Mouse (Mus musculus): ENCODE measurements around the gene Ercc6l2.

Ercc6l2 gene

DNA sequence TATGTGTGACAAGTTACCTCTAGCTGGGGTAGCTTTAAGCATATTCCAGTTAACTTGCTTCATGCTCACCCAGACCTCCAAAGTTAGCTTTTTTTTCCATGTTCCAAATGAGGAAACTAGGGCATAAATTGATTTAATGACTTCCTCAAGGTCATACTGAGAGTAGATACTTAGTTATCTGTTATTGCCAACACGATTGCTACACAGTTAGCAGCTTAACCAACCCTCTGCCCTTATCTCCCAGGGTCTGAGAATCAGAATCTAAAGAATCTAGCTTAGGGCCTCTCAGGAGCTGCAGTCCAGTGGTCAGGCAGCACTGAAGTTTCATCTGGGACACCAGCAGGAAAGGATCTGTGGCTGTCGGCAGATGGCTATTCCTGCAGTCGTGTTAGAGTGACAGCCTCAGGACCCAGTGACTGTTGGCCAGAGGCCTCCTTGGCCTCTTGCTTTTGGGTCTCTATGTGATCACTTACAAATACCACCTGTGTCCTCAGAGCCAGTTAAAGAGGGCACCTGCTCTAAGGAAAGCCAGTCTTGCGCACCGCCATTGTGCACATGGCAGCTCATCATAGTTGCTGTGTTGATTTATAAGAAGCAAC lies 115.0 kb downstream of the Ercc6l2 start:
- DNase-seq (ENCODE audit: low spot score), result no peak

DNA sequence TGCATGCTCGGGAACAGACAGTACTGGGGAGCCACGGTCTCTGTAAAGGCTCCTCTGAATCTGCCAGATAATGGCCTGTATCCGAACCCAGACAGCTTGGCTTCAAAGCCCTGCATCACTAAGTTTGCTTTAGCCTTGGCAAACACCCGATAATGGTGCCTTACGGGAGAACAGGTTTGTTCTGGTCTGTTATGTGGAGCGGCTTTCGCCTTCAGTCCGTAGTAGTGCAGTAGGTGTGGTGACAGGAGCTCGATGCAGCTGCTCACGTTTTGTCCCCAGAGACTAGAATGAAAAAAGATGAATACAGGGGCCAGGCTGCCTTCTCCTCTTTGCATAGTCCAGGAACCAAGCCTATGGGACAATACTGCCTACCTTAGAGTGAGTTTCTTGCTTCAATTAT lies 115.5 kb downstream of the Ercc6l2 start:
- no peak for DNase-seq (ENCODE audit: low spot score)

DNA sequence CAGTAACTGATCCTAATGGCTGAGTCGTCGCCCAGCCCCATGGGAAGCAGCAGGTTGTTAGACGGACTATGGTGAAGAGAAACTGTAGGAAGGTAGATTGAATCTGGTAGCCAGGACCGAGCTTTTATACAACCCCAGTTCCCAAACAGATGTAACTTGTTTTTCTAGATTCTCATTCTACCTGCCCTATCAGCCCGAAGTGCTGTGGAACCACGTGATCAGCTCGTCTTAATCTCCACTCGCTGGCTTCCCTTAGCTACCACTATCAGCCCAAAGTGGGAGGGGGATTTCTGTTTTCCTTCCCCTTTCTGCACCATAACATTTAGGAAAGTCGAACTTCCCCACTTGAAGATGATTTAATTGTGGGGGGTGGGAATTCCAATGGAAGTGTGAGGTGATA lies 121.3 kb downstream of the Ercc6l2 start:
- no peak for DNase-seq (ENCODE audit: low spot score)

DNA sequence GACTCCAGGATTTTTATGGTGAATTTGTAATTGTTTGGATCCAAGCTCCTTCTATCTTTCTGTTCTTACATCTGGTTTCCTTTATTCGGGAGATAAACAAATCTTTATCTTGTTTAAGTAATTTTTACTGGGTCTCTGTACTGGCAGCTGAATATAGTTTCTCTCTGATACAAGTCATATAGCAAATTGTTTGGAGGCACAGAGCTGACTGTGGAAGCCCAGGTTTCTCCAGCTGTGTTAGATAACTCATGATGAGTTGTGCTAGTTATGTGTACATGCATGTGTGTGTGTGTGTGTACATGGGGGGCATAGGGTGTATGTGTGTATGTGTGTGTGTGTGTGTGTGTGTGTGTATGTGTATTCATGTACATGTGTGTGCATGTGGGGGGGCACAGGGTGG lies 125.2 kb downstream of the Ercc6l2 start:
- no peak for DNase-seq (ENCODE audit: low spot score)

DNA sequence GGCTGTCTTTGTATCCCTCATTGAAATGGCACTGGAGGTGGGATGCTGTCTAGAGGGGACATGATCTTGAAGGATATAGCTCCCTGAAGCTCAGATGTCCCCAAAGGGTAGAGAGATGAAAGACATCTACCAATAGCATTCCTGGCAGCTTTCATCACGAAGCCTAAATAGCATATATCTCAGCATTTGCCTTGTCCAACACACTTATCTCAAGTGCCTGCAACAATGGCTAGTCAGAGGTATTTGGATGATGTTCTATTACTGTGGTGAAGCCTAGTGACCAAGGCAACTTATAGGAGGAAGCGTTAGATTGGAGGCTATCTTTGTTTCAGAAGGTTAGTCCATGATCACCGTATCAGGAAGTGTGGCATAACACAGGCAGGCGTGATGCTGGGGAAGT lies 126.1 kb downstream of the Ercc6l2 start:
- DNase-seq (ENCODE audit: low spot score), result no peak

DNA sequence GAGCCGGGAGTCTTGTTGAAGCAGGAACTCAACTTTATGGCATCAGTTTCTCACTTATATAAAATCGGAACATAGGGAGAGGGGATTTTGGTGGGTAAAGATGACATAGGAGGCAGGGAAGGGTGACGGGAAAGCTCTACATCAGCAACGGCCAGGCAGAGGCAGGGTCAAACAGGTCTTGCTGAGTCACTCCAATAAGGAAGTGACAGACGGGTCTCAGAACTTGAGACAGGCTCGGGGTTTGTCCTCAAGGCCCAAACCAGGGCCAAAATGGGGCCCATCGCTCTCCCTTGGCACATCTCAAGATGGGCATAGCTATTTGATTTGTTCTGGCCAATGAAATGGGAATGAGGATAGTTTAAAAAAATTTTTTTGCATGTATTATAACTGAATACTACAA lies 128.6 kb downstream of the Ercc6l2 start:
- no peak for DNase-seq (ENCODE audit: low spot score)

DNA sequence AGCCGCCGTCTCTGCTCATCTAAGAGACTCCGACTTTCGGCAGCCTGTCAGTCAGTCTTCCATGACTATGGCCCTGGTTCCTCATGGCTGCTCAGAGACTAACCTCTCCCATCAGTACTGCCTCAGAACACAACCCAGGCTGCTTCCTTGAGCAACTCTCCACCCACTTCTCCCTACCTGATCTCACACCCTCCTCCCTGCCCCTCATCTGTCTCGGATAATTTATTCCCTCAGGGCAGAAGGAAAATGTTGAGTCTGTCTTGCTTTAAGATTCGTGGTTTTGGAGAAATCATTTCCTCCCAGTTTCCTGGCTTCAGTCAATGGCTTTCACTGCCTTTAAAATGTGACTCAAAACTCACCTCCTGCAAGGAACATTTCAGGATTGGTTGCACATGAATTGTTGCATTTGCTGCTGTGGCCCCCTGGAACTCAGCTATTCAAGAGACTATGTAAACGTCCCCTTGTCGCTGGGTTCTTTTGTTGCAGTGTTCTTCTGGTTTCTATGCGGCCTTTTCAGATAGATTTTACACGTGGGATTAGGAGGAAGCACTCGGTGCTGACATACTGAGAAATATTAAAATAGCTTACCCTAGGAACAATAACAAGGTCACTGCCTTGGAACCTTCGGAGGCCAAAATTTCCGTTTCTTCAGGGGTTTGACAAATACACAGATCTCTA lies 129.4 kb downstream of the Ercc6l2 start:
- no peak for DNase-seq (ENCODE audit: low spot score)
